Mouse (Mus musculus): ENCODE measurements at regions not wholly inside any gene's neighbourhood (a gene's known extent, or its start where the extent isn't known, plus 50 kb on each side); places are given as distances from the start of the nearest gene placed in this dataset.
"Not testable (repeated sequence)": the region's sequence is repeated elsewhere in the genome, so short reads cannot be mapped to it uniquely, and the experiment has no call there.

- H3K4me1 ChIP-seq: no peaks in the 10 kb centered on the region
- no peak overlapping the region for H3K9ac ChIP-seq (replicated peaks)
- no peaks in the 10 kb centered on the region for H3K36me3 ChIP-seq
- no peak overlapping the region for H3K4me2 ChIP-seq (replicated peaks)
- WGBS: 79% methylated on average over 3 of the region's 3 CpGs
- H3K27me3 ChIP-seq: no peaks in the 10 kb centered on the region
- no peaks in the 10 kb centered on the region for H3K9me3 ChIP-seq
- H3K4me3 ChIP-seq: no peak overlapping the region
- no peak overlapping the region for H3K27ac ChIP-seq (replicated peaks)
- no peak for ATAC-seq (ENCODE audit: low FRiP score, low read depth)
Observed at GRCm38 (mm10) chr4:51868250-51868649, 570.8 kb upstream of the Smc2 start.

- not testable (repeated sequence) for H3K27me3 ChIP-seq; H3K9ac ChIP-seq (replicated peaks); H3K36me3 ChIP-seq; H3K9me3 ChIP-seq; H3K4me2 ChIP-seq (replicated peaks); ATAC-seq (ENCODE audit: low FRiP score, low read depth); H3K27ac ChIP-seq (replicated peaks); H3K4me1 ChIP-seq; H3K4me3 ChIP-seq
Observed at GRCm38 (mm10) chr4:51868716-51869115, 570.3 kb upstream of the Smc2 start.

- ATAC-seq (ENCODE audit: low FRiP score, low read depth): no peak
- H3K27ac ChIP-seq (replicated peaks): no peak overlapping the region
- H3K4me3 ChIP-seq: no peak overlapping the region
- H3K9ac ChIP-seq (replicated peaks): no peak overlapping the region
- H3K9me3 ChIP-seq: no peaks in the 10 kb centered on the region
- no peaks in the 10 kb centered on the region for H3K36me3 ChIP-seq
- no peaks in the 10 kb centered on the region for H3K4me1 ChIP-seq
- no peaks in the 10 kb centered on the region for H3K27me3 ChIP-seq
- H3K4me2 ChIP-seq (replicated peaks): no peak overlapping the region
- WGBS: 91% methylated on average over 4 of the region's 4 CpGs
Observed at GRCm38 (mm10) chr4:51885460-51885859, 553.6 kb upstream of the Smc2 start.

GRCm38 (mm10) chr4:51889280-51889679, 549.8 kb upstream of the Smc2 start:
- ATAC-seq (ENCODE audit: low FRiP score, low read depth): no peak
- Histone ChIP-seq H3K27me3 (no peaks in the 10 kb centered on the region), H3K9ac (replicated peaks) (no peak overlapping the region), H3K4me2 (replicated peaks) (no peak overlapping the region), H3K27ac (replicated peaks) (no peak overlapping the region), H3K4me1 (no peaks in the 10 kb centered on the region), H3K36me3 (no peaks in the 10 kb centered on the region), H3K4me3 (no peak overlapping the region), H3K9me3 (no peaks in the 10 kb centered on the region)
- 81% methylated on average over 2 of the region's 2 CpGs for WGBS

- ATAC-seq (ENCODE audit: low FRiP score, low read depth): peak; percentile 66; the same call in 1 of the 2 replicates
- Histone ChIP-seq H3K27me3 (no peaks in the 10 kb centered on the region), H3K27ac (replicated peaks) (no peak overlapping the region), H3K4me1 (no peaks in the 10 kb centered on the region), H3K4me2 (replicated peaks) (no peak overlapping the region), H3K36me3 (no peaks in the 10 kb centered on the region), H3K9ac (replicated peaks) (no peak overlapping the region), H3K9me3 (no peaks in the 10 kb centered on the region), H3K4me3 (no peak overlapping the region)
Observed at GRCm38 (mm10) chr4:51928245-51928644, 510.8 kb upstream of the Smc2 start.

- Histone ChIP-seq H3K36me3 (no peaks in the 10 kb centered on the region), H3K4me2 (replicated peaks) (no peak overlapping the region), H3K4me1 (no peaks in the 10 kb centered on the region), H3K27me3 (no peaks in the 10 kb centered on the region), H3K9ac (replicated peaks) (no peak overlapping the region), H3K27ac (replicated peaks) (no peak overlapping the region), H3K4me3 (no peak overlapping the region), H3K9me3 (no peaks in the 10 kb centered on the region)
- ATAC-seq (ENCODE audit: low FRiP score, low read depth): no peak
- WGBS: 86% methylated on average over 10 of the region's 10 CpGs
Observed at GRCm38 (mm10) chr4:51969751-51970150, 469.3 kb upstream of the Smc2 start.

- Histone ChIP-seq H3K27me3 (no peaks in the 10 kb centered on the region), H3K36me3 (no peaks in the 10 kb centered on the region), H3K27ac (replicated peaks) (no peak overlapping the region), H3K9ac (replicated peaks) (no peak overlapping the region), H3K9me3 (no peaks in the 10 kb centered on the region), H3K4me1 (no peaks in the 10 kb centered on the region), H3K4me3 (no peak overlapping the region), H3K4me2 (replicated peaks) (no peak overlapping the region)
- 90% methylated on average over 8 of the region's 8 CpGs for WGBS
- no peak for ATAC-seq (ENCODE audit: low FRiP score, low read depth)
Observed at GRCm38 (mm10) chr4:51978962-51979361, 460.1 kb upstream of the Smc2 start.

GRCm38 (mm10) chr4:51992482-51992881, 446.6 kb upstream of the Smc2 start:
- H3K9ac ChIP-seq (replicated peaks): no peak overlapping the region

GRCm38 (mm10) chr4:52036765-52037353, 402.2 kb upstream of the Smc2 start:
- H3K4me3 ChIP-seq: no peak overlapping the region
- no peaks in the 10 kb centered on the region for H3K4me1 ChIP-seq
- no peaks in the 10 kb centered on the region for H3K9me3 ChIP-seq
- ATAC-seq (ENCODE audit: low FRiP score, low read depth): no peak
- H3K9ac ChIP-seq (replicated peaks): no peak overlapping the region
- no peak overlapping the region for H3K27ac ChIP-seq (replicated peaks)
- no peak overlapping the region for H3K4me2 ChIP-seq (replicated peaks)
- WGBS: 77% methylated on average over 11 of the region's 11 CpGs
- no peaks in the 10 kb centered on the region for H3K36me3 ChIP-seq
- H3K27me3 ChIP-seq: no peaks in the 10 kb centered on the region

More at GRCm38 (mm10) chr4:51992482-51992881, 446.6 kb upstream of the Smc2 start:
- H3K9me3 ChIP-seq: no peaks in the 10 kb centered on the region
- H3K4me3 ChIP-seq: no peak overlapping the region
- no peak for ATAC-seq (ENCODE audit: low FRiP score, low read depth)
- H3K4me1 ChIP-seq: no peaks in the 10 kb centered on the region
- WGBS: 89% methylated on average over 2 of the region's 2 CpGs
- H3K27ac ChIP-seq (replicated peaks): no peak overlapping the region
- no peak overlapping the region for H3K4me2 ChIP-seq (replicated peaks)
- no peaks in the 10 kb centered on the region for H3K27me3 ChIP-seq
- H3K36me3 ChIP-seq: no peaks in the 10 kb centered on the region

- Histone ChIP-seq H3K27ac (replicated peaks) (no peak overlapping the region), H3K4me1 (no peaks in the 10 kb centered on the region), H3K9ac (replicated peaks) (no peak overlapping the region), H3K9me3 (no peaks in the 10 kb centered on the region), H3K4me3 (no peak overlapping the region), H3K36me3 (no peaks in the 10 kb centered on the region), H3K27me3 (no peaks in the 10 kb centered on the region), H3K4me2 (replicated peaks) (no peak overlapping the region)
- 100% methylated on average over 1 of the region's 1 CpGs for WGBS
- no peak for ATAC-seq (ENCODE audit: low FRiP score, low read depth)
Observed at GRCm38 (mm10) chr4:52043404-52043803, 395.6 kb upstream of the Smc2 start.

- H3K36me3 ChIP-seq: no peaks in the 10 kb centered on the region
- no peaks in the 10 kb centered on the region for H3K27me3 ChIP-seq
- no peaks in the 10 kb centered on the region for H3K4me1 ChIP-seq
- no peak overlapping the region for H3K4me2 ChIP-seq (replicated peaks)
- H3K4me3 ChIP-seq: no peak overlapping the region
- H3K9me3 ChIP-seq: no peaks in the 10 kb centered on the region
- ATAC-seq (ENCODE audit: low FRiP score, low read depth): no peak
- WGBS: 79% methylated on average over 4 of the region's 4 CpGs
- no peak overlapping the region for H3K27ac ChIP-seq (replicated peaks)
- H3K9ac ChIP-seq (replicated peaks): no peak overlapping the region
Observed at GRCm38 (mm10) chr4:52050948-52051347, 388.1 kb upstream of the Smc2 start.

GRCm38 (mm10) chr4:52056031-52056430, 383.0 kb upstream of the Smc2 start:
- no peak overlapping the region for H3K27ac ChIP-seq (replicated peaks)
- no peaks in the 10 kb centered on the region for H3K36me3 ChIP-seq
- H3K4me1 ChIP-seq: no peaks in the 10 kb centered on the region
- no peak overlapping the region for H3K9ac ChIP-seq (replicated peaks)
- H3K4me3 ChIP-seq: no peak overlapping the region
- H3K27me3 ChIP-seq: no peaks in the 10 kb centered on the region
- no peaks in the 10 kb centered on the region for H3K9me3 ChIP-seq
- no peak for ATAC-seq (ENCODE audit: low FRiP score, low read depth)
- H3K4me2 ChIP-seq (replicated peaks): no peak overlapping the region

GRCm38 (mm10) chr4:52060031-52060430, 379.0 kb upstream of the Smc2 start:
- no peak for ATAC-seq (ENCODE audit: low FRiP score, low read depth)
- no peak overlapping the region for H3K9ac ChIP-seq (replicated peaks)
- H3K4me2 ChIP-seq (replicated peaks): no peak overlapping the region
- no peak overlapping the region for H3K4me3 ChIP-seq
- WGBS: 62% methylated on average over 3 of the region's 3 CpGs
- H3K27ac ChIP-seq (replicated peaks): no peak overlapping the region
- no peaks in the 10 kb centered on the region for H3K4me1 ChIP-seq
- no peaks in the 10 kb centered on the region for H3K36me3 ChIP-seq
- no peaks in the 10 kb centered on the region for H3K27me3 ChIP-seq
- no peaks in the 10 kb centered on the region for H3K9me3 ChIP-seq

Measured in midbrain, embryonic 12.5 days (tissue).